Mouse (Mus musculus) G1E (cell line): ENCODE measurements around the gene Dync1h1. TPM values are rescaled to one million over a fixed set of nuclear protein-coding genes. Genes with fewer than 3 reads are reported as not detected.
"Not testable (repeated sequence)": the region's sequence is repeated elsewhere in the genome, so short reads cannot be mapped to it uniquely, and the experiment has no call there.

Experiments
- ATAC-seq: 2 replicates; pipeline ENCODE4 v1.8.0; 2016; ENCODE audit warnings: mild to moderate bottlenecking; ENCODE audit not compliant: insufficient number of reproducible peaks, poor library complexity, low FRiP score, severe bottlenecking; ENCODE audit errors: extremely low read depth
- DNase-seq: peaks from one replicate; pipeline ENCODE4 v3.0.0; 2012; ENCODE audit warnings: low spot score
- H3K27me3 ChIP-seq: 2 replicates; pipeline ENCODE4 v1.6.1; 2012; ENCODE audit warnings: mild to moderate bottlenecking, low read length, inconsistent platforms; ENCODE audit not compliant: insufficient read depth
- H3K36me3 ChIP-seq: replicated peaks from 2 replicates; pipeline ENCODE3; 2012; ENCODE audit warnings: mild to moderate bottlenecking, inconsistent platforms
- H3K4me1 ChIP-seq: 2 replicates; pipeline ENCODE4 v1.6.1; 2012; ENCODE audit warnings: low read depth, low read length, inconsistent platforms, mixed read lengths; ENCODE audit not compliant: insufficient read depth
- H3K4me3 ChIP-seq: 2 replicates; pipeline ENCODE4 v1.5.1; 2012; ENCODE audit warnings: low read depth, mild to moderate bottlenecking, inconsistent platforms, low read length, moderate library complexity, mixed read lengths
- H3K9me3 ChIP-seq: replicated peaks from 2 replicates; pipeline ENCODE4 v1.6.1; 2012; ENCODE audit warnings: inconsistent platforms
- CTCF ChIP-seq: IDR thresholded peaks from 2 replicates; pipeline ENCODE4 v1.5.1; 2012; ENCODE audit warnings: low read depth, low read length, inconsistent platforms, mixed read lengths
- GATA1 ChIP-seq: IDR thresholded peaks from 2 replicates; pipeline ENCODE4 v1.6.1; 2012; ENCODE audit warnings: borderline replicate concordance, low read length, inconsistent platforms, mixed read lengths
- GATA2 ChIP-seq: IDR thresholded peaks from 2 replicates; pipeline ENCODE4 v1.6.1; 2012; ENCODE audit warnings: low read depth, low read length, inconsistent platforms, borderline replicate concordance
- POLR2AphosphoS5 ChIP-seq: IDR thresholded peaks from 2 replicates; pipeline ENCODE4 v1.6.1; 2012; ENCODE audit warnings: low read depth, low read length, inconsistent platforms; ENCODE audit not compliant: insufficient replicate concordance
- TAL1 ChIP-seq: conservative IDR thresholded peaks from 2 replicates; pipeline ENCODE4 v1.6.1; 2012; ENCODE audit warnings: low read depth, low read length, inconsistent platforms, mixed read lengths
- polyA plus RNA-seq: library from polyadenylated mRNA; stranded (reverse); fragments of >175 nt; gene quantifications from 2 replicates; pipeline ENCODE4 v1.2.3, GENCODE M21; 2012
- total RNA-seq, 2 experiments: library from RNA; stranded (forward) in 1 of 2; stranded (reverse) in 1 of 2; fragments of 200-1000 nt in 1 of 2; fragments of >200 nt in 1 of 2; fragmentation: Nextera tagmentation in 1 of 2; gene quantifications; 2 replicates each; pipeline ENCODE4 v1.2.3; 2014 to 2017

Gene Dync1h1
- total and polyA plus RNA-seq, 3 experiments = 112 to 344 (median 251) TPM

GRCm38 (mm10) chr12:110703008-110703471 lies 101.8 kb downstream of the Dync1h1 start:
- ATAC-seq (no peak), DNase-seq (peak; percentile 75)
- no peak for TF ChIP-seq GATA2
- peak; percentile 99 for TF ChIP-seq CTCF
- no peak for TF ChIP-seq POLR2AphosphoS5
- no peak for TF ChIP-seq TAL1
- no peak for TF ChIP-seq GATA1
- Histone ChIP-seq H3K9me3 (no peaks in the 10 kb centered on the region), H3K4me3 (no peak overlapping the region), H3K27me3 (peaks cover 11% of the 10 kb centered on the region), H3K36me3 (no peaks in the 10 kb centered on the region), H3K4me1 (peaks cover 85% of the 10 kb centered on the region)

DNA sequence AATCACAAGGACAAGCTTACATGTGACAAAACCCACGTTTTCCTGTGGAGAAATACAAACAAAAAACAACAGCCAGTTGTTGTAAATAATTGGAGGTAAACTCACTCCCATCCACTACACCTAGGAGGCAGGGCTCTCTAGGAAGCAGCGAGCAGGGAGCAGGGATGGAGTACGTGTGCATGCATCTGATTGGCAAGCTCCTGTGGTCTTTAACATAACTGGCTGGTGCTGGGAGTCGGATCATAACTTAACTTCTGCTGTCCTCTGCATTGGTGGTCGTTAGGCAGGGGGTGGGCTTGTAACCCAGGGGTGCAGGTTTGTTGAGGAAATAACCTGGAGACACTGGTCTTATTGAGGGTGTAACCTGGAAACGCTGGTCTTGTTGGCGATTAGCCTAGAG lies 102.4 kb downstream of the Dync1h1 start:
- no peak for ATAC-seq
- DNase-seq = no peak
- Histone ChIP-seq H3K9me3 (no peaks in the 10 kb centered on the region), H3K27me3 (peaks cover 11% of the 10 kb centered on the region), H3K4me3 (no peak overlapping the region), H3K36me3 (no peaks in the 10 kb centered on the region), H3K4me1 (peaks cover 80% of the 10 kb centered on the region)
- TF ChIP-seq CTCF (no peak), TAL1 (no peak), GATA2 (no peak), POLR2AphosphoS5 (no peak), GATA1 (no peak)

DNA sequence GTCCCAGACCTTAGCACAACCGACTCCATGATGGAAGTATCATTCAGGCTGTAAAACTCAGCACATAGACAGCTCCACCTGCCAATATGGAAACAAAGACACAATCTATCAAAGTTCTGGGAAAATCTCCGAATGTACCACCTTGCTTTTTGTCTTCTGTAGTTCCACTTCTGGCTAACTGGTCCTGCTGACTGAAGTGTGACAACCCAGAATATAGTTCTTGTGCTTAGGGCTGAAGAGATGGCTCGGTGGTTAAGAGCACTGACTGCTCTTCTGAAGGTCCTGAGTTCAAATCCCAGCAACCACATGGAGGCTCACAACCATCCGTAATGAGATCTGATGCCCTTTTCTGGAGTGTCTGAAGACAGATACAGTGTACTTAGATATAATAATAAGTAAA lies 104.2 kb downstream of the Dync1h1 start:
- H3K36me3 ChIP-seq, H3K9me3 ChIP-seq, DNase-seq, ATAC-seq, H3K4me3 ChIP-seq: not testable (repeated sequence)
- H3K4me1 ChIP-seq = peaks cover 66% of the 10 kb centered on the region
- H3K27me3 ChIP-seq = peaks cover 20% of the 10 kb centered on the region

DNA sequence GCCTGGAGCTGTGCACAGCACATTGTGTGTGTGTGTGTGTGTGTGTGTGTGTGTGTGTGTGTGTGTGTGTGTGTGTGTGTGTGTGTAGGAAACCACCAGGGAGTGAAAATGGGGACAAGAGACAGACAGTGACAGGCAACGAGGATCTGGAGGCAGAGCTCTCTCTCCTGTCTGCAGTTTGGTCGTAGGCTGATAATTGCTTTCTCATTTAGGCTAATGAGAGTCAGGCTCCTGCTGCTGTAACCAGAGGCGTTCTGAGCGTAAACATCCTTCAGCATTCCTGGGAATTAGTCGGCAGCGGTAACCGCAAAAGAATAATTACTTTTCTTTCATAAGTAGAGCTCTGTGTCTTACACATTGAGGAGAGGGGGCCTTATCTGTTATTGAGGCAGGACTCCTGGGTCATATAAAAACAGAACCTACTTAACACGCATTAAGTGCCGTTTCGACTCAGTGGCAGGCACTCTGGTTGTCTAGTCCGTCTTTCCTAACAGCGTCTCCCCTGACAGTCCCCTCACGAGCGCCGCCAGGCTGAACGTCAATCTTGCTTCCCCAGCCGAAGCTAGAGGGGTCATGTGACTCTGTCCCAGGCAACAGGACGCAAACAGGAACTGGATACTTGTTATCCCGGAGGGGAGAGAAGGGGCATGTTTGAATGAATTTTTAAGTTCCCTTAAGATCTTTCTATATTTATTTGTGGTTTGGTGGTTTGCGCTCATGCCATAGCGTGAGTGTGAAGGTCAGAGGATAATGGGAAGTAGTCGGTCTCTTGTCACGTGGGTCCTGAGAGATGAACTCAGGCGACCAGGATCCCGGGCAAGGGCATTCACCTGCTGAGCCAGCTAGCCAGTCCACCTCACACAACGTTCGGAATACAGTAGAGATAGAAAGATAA lies 105.3 kb downstream of the Dync1h1 start:
- H3K27me3 ChIP-seq = peaks cover 29% of the 10 kb centered on the region
- peaks cover 60% of the 10 kb centered on the region for H3K4me1 ChIP-seq
- H3K4me3 ChIP-seq = peak overlapping the region; percentile 62; the same call in 1 of the 2 replicates
- no peak for TF ChIP-seq TAL1
- no peaks in the 10 kb centered on the region for H3K9me3 ChIP-seq
- ATAC-seq (peak; percentile 85), DNase-seq (peak; percentile 91)
- H3K36me3 ChIP-seq = no peaks in the 10 kb centered on the region

DNA sequence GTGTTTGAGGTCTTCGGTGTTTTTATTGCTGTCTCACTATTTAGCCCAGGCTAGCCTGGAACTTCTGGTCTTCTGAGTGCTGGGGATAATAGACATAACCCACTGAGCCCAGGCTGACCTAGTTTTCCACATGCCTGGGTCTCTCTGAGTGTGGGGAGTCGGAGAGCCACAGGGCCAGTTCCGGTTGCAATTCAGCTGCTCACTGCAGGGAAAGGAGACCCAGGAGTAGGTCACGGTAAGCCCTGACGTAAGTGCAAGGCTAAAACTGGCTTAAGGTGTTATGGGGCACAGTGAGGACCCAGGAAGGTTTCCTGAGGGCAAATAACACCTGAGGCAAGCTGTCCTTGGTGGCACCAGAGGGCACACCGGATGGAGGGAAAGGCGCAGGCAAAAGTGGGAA lies 106.2 kb downstream of the Dync1h1 start:
- no peak for DNase-seq
- no peaks in the 10 kb centered on the region for H3K9me3 ChIP-seq
- TF ChIP-seq CTCF (no peak), GATA2 (no peak), POLR2AphosphoS5 (no peak), GATA1 (no peak), TAL1 (no peak)
- H3K4me1 ChIP-seq = peaks cover 52% of the 10 kb centered on the region
- no peak for ATAC-seq
- H3K4me3 ChIP-seq = no peak overlapping the region
- no peaks in the 10 kb centered on the region for H3K36me3 ChIP-seq
- peaks cover 33% of the 10 kb centered on the region for H3K27me3 ChIP-seq

DNA sequence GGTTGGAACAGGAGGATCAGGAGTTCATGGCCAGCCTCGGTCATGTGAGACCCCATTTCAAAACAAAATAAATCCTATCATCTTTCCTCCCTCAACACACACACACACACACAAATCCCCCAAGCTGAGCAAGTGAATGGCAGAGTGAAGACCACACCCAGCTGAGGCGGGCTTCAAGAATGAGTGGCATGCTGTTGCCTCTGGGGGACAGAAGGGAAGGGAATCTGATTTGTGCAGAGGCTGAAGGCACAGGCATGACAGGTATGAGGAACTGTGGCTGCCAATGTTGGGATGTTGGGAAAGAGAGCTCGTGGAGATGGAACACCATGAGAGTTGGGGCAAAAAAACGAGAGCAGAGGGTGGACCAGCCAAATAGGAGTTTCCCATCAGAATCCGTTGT lies 110.0 kb downstream of the Dync1h1 start:
- no peak for ATAC-seq
- Histone ChIP-seq H3K9me3 (peaks cover 5% of the 10 kb centered on the region; the same call in 1 of the 2 replicates), H3K36me3 (no peaks in the 10 kb centered on the region), H3K27me3 (peaks cover 28% of the 10 kb centered on the region), H3K4me3 (no peak overlapping the region), H3K4me1 (peaks cover 44% of the 10 kb centered on the region)
- TF ChIP-seq POLR2AphosphoS5 = no peak
- no peak for TF ChIP-seq GATA1
- no peak for TF ChIP-seq GATA2
- no peak for TF ChIP-seq TAL1
- TF ChIP-seq CTCF = no peak
- DNase-seq = no peak

DNA sequence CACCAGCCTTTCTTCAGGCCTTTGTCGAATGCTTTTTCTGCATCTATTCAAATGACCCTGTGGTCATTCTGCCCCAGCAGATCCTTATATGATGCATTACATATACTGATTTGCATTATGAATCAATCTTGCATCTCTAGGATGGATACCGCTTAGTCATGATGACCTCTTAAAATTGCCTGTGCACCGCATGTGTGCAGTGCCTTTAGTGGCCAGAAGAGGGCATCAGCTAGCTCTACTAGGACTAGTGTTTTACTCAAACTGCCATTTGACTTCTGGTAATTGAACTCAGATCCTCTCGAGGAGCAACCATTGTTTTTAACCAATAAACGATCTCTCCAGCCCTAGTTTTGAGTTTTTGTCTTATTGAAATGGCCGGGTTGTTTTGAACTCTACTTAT lies 112.5 kb downstream of the Dync1h1 start:
- Histone ChIP-seq H3K27me3 (peaks cover 41% of the 10 kb centered on the region), H3K4me1 (peaks cover 27% of the 10 kb centered on the region), H3K9me3 (peaks cover 5% of the 10 kb centered on the region; the same call in 1 of the 2 replicates), H3K4me3 (no peak overlapping the region), H3K36me3 (no peaks in the 10 kb centered on the region)
- DNase-seq = no peak
- no peak for ATAC-seq
- TF ChIP-seq TAL1 (no peak), POLR2AphosphoS5 (no peak), GATA1 (no peak), CTCF (peak; percentile 68), GATA2 (no peak)
